Mouse (Mus musculus) embryonic facial prominence, embryonic 13.5 days (tissue): ENCODE measurements around the gene Umod. TPM values are rescaled to one million over a fixed set of nuclear protein-coding genes. Genes with fewer than 3 reads are reported as not detected.

Source experiments
- ATAC-seq: fragments of 200-750 bp; cut with Nextera tagmentation; 2 replicates; pipeline ENCODE4 v1.8.0; 2017; ENCODE audit warnings: low read depth; ENCODE audit not compliant: insufficient number of reproducible peaks, insufficient read depth, low FRiP score, low TSS enrichment
- H3K27ac ChIP-seq: fragments of 300-500 bp; sonication (generic); 2 replicates; pipeline ENCODE4 v1.5.1; 2015; ENCODE audit warnings: moderate library complexity, mild to moderate bottlenecking, inconsistent platforms
- H3K27me3 ChIP-seq: fragments of 300-500 bp; sonication (generic); 2 replicates; pipeline ENCODE4 v1.6.1; 2015; ENCODE audit warnings: mild to moderate bottlenecking, inconsistent platforms
- H3K36me3 ChIP-seq: fragments of 300-500 bp; sonication (generic); 2 replicates; pipeline ENCODE4 v1.6.1; 2015; ENCODE audit warnings: mild to moderate bottlenecking, inconsistent platforms
- H3K4me1 ChIP-seq: fragments of 300-500 bp; sonication (generic); 2 replicates; pipeline ENCODE4 v1.6.1; 2015; ENCODE audit warnings: inconsistent platforms
- H3K4me2 ChIP-seq: fragments of 300-500 bp; sonication (generic); 2 replicates; pipeline ENCODE4 v1.6.1; 2015; ENCODE audit warnings: moderate library complexity, mild to moderate bottlenecking, inconsistent platforms
- H3K4me3 ChIP-seq: fragments of 300-500 bp; sonication (generic); 2 replicates; pipeline ENCODE4 v1.5.1; 2015; ENCODE audit warnings: mild to moderate bottlenecking, inconsistent platforms
- H3K9ac ChIP-seq: fragments of 300-500 bp; sonication (generic); 2 replicates; pipeline ENCODE4 v1.6.1; 2015; ENCODE audit warnings: mild to moderate bottlenecking, inconsistent platforms
- H3K9me3 ChIP-seq: fragments of 300-500 bp; sonication (generic); 2 replicates; pipeline ENCODE4 v1.6.1; 2016; ENCODE audit warnings: inconsistent platforms
- WGBS: fragments of 180-500 bp; shearing (Covaris S2); methylation state at CpG from one replicate; pipeline ENCODE4 v1.1.7; 2015; ENCODE audit warnings: mixed read lengths; 5-methylcytosine and 5-hydroxymethylcytosine counted together
- polyA plus RNA-seq: library from polyadenylated mRNA; unstranded; fragments of >200 nt; fragmentation: Nextera tagmentation; extraction: Ambion mirVana; gene quantifications from 2 replicates; pipeline ENCODE4 v1.2.1, GENCODE M21; 2015

The Umod gene
- polyA plus RNA-seq, 1 experiment from 2014 or later = not detected

DNA sequence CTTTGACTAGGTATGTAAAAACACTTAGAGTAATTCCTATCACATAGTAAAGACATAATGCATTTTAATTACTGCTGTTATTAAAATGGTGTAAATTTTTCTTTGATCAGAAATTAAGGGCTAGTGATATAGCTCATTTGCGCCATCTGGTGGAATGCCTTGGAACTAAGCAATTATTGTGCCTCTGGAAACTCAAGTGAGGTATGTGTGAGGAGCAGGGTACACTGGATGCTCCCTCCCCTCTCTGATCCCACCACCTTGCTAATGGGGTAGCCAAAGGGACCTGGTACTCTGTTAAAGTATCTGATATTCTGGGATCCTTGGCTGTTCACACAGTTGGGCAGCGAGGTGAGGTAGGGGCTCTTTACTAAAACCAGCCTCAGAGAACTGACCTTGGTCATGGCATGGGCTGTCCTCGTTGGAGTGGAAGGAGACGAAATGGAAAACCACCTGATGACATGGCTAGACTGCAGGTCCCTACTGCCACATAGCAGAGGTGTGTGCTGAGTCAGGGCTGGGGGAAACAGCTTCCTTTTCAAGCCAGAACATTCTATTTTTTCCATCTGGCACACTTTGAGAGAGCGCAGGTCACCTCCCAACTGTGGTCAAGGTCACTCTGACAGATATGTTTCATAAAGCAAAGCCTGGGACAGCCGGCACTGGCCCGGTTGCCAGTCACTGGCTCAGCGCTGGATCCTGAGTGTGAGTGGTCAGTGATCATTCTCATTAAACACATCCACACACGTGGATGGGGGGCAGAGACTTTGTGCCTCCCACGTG is 36.6 kb upstream of the Umod start:
- Histone ChIP-seq H3K4me2 (no peak overlapping the region), H3K27ac (no peak overlapping the region), H3K9me3 (no peaks in the 10 kb centered on the region), H3K9ac (no peak overlapping the region), H3K4me3 (no peak overlapping the region), H3K36me3 (no peaks in the 10 kb centered on the region), H3K4me1 (no peaks in the 10 kb centered on the region), H3K27me3 (no peaks in the 10 kb centered on the region)
- 69% methylated on average over 10 of the region's 10 CpGs for WGBS
- no peak for ATAC-seq

GRCm38 (mm10) chr7:119513056-119513455 is 34.0 kb upstream of the Umod start:
- no peaks in the 10 kb centered on the region for H3K27me3 ChIP-seq
- WGBS = 33% methylated on average over 7 of the region's 7 CpGs
- H3K4me1 ChIP-seq = no peaks in the 10 kb centered on the region
- H3K9me3 ChIP-seq = no peaks in the 10 kb centered on the region
- H3K4me2 ChIP-seq = no peak overlapping the region
- ATAC-seq = no peak
- no peak overlapping the region for H3K9ac ChIP-seq
- H3K36me3 ChIP-seq = no peaks in the 10 kb centered on the region
- H3K27ac ChIP-seq = no peak overlapping the region
- H3K4me3 ChIP-seq = no peak overlapping the region

DNA sequence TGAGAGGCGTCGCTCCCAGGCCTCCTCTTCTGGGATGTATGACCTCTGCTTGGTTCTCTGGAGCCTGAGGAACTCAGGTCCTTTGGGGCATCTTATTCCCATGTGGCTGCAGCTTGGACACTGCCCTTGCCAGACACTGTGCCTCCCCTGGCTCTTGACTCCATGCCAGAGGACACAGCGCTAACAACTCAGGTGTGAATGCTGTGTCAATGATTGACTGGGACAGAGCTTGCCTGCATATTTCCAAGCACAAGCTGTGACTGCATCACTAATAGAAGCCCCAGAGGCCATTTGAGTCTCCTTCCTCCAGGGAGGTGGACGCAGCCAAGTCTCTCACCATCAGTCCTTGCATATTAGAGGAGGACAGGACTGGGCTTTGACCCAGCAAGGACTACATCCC is 32.1 kb upstream of the Umod start:
- Histone ChIP-seq H3K4me3 (no peak overlapping the region), H3K36me3 (no peaks in the 10 kb centered on the region), H3K27ac (no peak overlapping the region), H3K4me2 (no peak overlapping the region), H3K4me1 (no peaks in the 10 kb centered on the region), H3K9me3 (no peaks in the 10 kb centered on the region), H3K27me3 (no peaks in the 10 kb centered on the region), H3K9ac (no peak overlapping the region)
- WGBS = 78% methylated on average over 4 of the region's 4 CpGs
- ATAC-seq = no peak

- Histone ChIP-seq H3K4me2 (no peak overlapping the region), H3K9ac (no peak overlapping the region), H3K4me1 (no peaks in the 10 kb centered on the region), H3K27me3 (no peaks in the 10 kb centered on the region), H3K9me3 (no peaks in the 10 kb centered on the region), H3K27ac (no peak overlapping the region), H3K4me3 (no peak overlapping the region), H3K36me3 (no peaks in the 10 kb centered on the region)
- ATAC-seq = no peak
- WGBS = 85% methylated on average over 4 of the region's 4 CpGs
These were observed 11.1 kb upstream of the Umod start for GRCm38 (mm10) chr7:119490041-119490780.

DNA sequence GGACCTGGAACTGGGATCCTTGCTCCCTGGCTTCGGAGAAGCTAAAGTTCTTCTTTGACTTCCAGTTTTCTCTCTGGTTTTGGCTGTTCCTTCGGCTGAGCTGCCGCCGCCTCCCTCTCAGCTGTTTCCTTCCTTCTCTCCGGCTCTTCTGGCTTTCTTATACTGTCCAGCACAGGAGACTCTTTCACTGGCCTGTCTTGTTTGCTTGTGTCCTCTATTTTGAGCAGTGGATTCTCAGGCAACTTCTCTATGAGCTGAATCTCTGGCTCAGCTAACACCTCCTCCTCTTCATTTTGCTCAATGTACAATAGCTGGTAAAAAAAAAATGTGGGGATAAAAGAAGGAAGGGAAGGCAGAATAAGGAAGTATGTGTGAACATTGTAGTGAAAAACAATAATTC is 7.6 kb upstream of the Umod start:
- Histone ChIP-seq H3K9ac (no peak overlapping the region), H3K4me2 (no peak overlapping the region), H3K36me3 (no peaks in the 10 kb centered on the region), H3K9me3 (no peaks in the 10 kb centered on the region), H3K27ac (no peak overlapping the region), H3K27me3 (no peaks in the 10 kb centered on the region), H3K4me1 (no peaks in the 10 kb centered on the region), H3K4me3 (no peak overlapping the region)
- ATAC-seq = no peak
- WGBS = 80% methylated on average over 5 of the region's 5 CpGs

DNA sequence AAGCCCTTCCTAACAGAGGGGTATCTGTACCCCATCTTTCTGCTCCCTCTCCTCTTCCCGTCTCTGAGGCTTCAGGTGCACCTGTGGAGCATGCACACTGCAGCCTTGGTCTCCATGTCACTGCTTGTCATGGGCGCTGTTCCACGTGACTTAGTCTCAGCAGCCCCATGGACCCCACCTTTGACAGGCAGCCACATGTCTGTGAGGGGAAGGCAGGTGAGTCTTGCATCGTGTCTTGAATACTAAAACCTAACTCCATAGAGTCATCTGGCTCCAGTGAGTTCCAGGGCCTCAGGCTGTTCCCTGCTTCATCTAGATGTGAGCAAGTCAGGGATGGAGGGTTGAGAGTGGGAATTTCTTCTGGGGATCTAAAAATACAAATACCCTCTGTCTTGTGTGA is 5.1 kb upstream of the Umod start:
- ATAC-seq = no peak
- H3K4me3 ChIP-seq = no peak overlapping the region
- WGBS = 68% methylated on average over 4 of the region's 4 CpGs
- H3K9ac ChIP-seq = no peak overlapping the region
- no peaks in the 10 kb centered on the region for H3K9me3 ChIP-seq
- H3K4me1 ChIP-seq = no peaks in the 10 kb centered on the region
- no peak overlapping the region for H3K4me2 ChIP-seq
- no peaks in the 10 kb centered on the region for H3K27me3 ChIP-seq
- no peaks in the 10 kb centered on the region for H3K36me3 ChIP-seq
- H3K27ac ChIP-seq = no peak overlapping the region

DNA sequence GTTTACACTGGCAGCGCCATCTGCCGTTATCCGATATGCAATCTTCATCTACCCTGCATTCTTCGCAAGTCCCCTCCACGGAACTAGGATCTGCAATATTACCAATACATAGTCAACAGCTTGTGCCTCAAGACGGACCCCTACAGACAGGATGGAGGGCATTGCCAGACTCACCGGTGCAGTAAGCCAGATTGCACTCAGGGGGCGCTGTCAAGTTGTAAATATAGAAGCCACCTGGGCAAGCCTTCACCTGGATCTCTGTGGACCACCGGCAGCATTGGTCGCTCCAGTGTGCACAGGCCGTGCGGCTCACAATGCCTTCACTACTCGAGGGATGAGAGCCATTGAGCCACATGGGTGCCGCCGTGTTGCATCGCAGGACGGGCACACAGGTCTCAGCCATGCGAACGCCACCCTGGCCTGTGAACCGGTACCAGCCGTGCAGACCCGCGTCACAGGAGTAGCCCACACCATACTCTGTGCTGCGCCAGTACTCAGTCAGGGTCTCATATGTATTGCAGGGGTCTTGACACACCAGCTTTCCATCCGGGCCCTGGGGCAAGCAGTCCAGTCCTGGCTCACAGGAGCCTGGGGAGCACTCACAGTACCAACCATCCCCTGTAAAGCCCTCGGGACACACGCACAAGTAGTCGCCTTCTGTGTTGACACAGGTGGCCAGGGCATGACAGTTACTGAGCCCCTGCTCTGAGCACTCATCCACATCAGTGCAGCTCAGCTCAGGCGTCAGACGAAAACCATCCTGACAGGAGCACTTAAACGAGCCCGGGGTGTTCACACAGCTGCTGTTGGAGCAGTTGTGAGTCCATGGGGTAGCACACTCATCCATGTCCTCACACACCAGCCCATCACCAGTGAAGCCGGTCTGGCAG is 2.3 kb downstream of the Umod start:
- no peak overlapping the region for H3K4me2 ChIP-seq
- H3K27me3 ChIP-seq = no peaks in the 10 kb centered on the region
- H3K9ac ChIP-seq = no peak overlapping the region
- H3K27ac ChIP-seq = no peak overlapping the region
- H3K9me3 ChIP-seq = no peaks in the 10 kb centered on the region
- no peaks in the 10 kb centered on the region for H3K36me3 ChIP-seq
- ATAC-seq = 0 out of 2 replicates have a peak, but pooled peaks have one; percentile 48
- 75% methylated on average over 33 of the region's 33 CpGs for WGBS
- H3K4me3 ChIP-seq = no peak overlapping the region
- no peaks in the 10 kb centered on the region for H3K4me1 ChIP-seq

DNA sequence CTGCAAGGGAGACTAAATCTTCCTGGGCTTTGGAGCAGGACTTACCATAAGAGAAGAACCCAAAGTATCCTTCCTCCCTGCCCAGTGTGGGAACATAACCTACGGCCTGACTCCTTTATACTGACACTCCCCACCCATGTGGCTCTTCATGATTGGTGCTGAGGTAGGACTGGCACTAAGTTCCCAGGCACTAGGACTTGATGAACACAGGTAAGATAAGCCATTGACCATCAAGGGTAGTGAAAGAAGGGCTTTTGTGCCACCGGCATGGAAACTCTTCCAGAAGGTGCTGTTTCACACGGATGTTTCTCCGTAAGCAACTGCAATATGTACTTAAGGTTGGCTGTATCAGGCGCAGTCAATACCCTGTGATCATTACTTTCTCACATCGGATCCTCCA is 19.9 kb downstream of the Umod start, which contains the start of gene Gp2:
Gp2 (minus strand) TSS at position 101 of the 400 bp plus-strand sequence.
- Histone ChIP-seq H3K36me3 (no peaks in the 10 kb centered on the region), H3K27me3 (no peaks in the 10 kb centered on the region), H3K4me1 (no peaks in the 10 kb centered on the region), H3K4me3 (no peak within 1 kb of the TSS), H3K9ac (no peak within 1 kb of the TSS), H3K9me3 (no peaks in the 10 kb centered on the region), H3K4me2 (no peak within 1 kb of the TSS), H3K27ac (no peak within 1 kb of the TSS)
- 90% methylated on average over 6 of the region's 6 CpGs for WGBS
- ATAC-seq = no peak

- H3K4me2 ChIP-seq = no peak overlapping the region
- H3K27me3 ChIP-seq = no peaks in the 10 kb centered on the region
- H3K4me1 ChIP-seq = no peaks in the 10 kb centered on the region
- no peak overlapping the region for H3K27ac ChIP-seq
- 83% methylated on average over 7 of the region's 7 CpGs for WGBS
- no peak overlapping the region for H3K9ac ChIP-seq
- no peak overlapping the region for H3K4me3 ChIP-seq
- H3K36me3 ChIP-seq = no peaks in the 10 kb centered on the region
- ATAC-seq = no peak
- no peaks in the 10 kb centered on the region for H3K9me3 ChIP-seq
These were observed 24.9 kb downstream of the Umod start for GRCm38 (mm10) chr7:119454192-119454591.

DNA sequence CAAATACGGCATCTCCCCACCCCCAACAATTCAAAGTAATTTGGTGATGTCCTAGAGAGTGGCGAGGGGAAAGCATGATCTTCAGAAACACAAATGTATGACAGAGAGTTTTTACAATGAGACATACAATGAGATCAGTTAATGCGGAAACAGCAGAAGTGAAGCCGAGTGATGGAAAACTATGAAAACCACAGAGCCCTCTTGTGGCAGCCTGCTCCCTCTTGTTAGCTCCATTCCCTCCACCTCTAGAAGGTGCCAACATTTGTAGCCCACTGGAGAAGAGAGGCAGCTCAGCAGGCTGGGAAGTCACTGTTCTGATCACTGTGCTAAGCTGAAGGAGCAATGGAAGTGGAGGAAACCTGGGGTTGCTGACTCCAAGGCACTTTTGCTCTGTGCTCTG is 35.2 kb downstream of the Umod start:
- Histone ChIP-seq H3K27ac (no peak overlapping the region), H3K36me3 (no peaks in the 10 kb centered on the region), H3K4me2 (no peak overlapping the region), H3K9ac (no peak overlapping the region), H3K4me3 (no peak overlapping the region), H3K27me3 (no peaks in the 10 kb centered on the region), H3K4me1 (no peaks in the 10 kb centered on the region), H3K9me3 (no peaks in the 10 kb centered on the region)
- WGBS = 70% methylated on average over 4 of the region's 4 CpGs
- ATAC-seq = no peak

DNA sequence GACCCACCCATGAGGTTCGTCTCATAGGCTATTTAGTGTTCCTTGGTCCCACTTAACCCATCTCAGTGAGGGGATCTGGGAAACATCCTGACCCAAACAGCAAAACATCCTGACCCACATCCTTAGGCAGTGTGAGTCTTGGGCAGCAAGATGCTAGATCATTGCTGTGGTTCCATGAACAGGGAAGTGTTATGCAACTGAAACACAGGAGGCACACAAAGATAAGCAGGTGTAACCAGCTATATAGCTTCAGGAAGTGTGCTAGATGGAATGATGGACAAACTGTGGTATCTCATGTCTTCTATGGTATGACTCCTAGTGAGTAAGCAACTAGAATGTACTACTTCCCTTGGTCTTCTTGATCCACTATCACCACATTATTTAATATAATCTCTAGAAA is 37.1 kb downstream of the Umod start:
- no peaks in the 10 kb centered on the region for H3K9me3 ChIP-seq
- no peaks in the 10 kb centered on the region for H3K4me1 ChIP-seq
- ATAC-seq = no peak
- no peak overlapping the region for H3K4me2 ChIP-seq
- H3K4me3 ChIP-seq = no peak overlapping the region
- H3K27ac ChIP-seq = no peak overlapping the region
- no peaks in the 10 kb centered on the region for H3K36me3 ChIP-seq
- 75% methylated on average over 1 of the region's 1 CpGs for WGBS
- H3K27me3 ChIP-seq = no peaks in the 10 kb centered on the region
- no peak overlapping the region for H3K9ac ChIP-seq
